Mouse (Mus musculus) spleen, postnatal 36 days (tissue): Measurements from ENCODE around the gene Rai14.
A peak's percentile ranks its signal among the peaks of the same experiment; 100 is the strongest.

Experiments used
- DNase-seq, 2 experiments: peaks; one replicate each; pipeline ENCODE4 v3.0.0; 2022; ENCODE audit warnings: low spot score in 2 of 2, mixed read lengths in 1 of 2

Gene Rai14

DNA sequence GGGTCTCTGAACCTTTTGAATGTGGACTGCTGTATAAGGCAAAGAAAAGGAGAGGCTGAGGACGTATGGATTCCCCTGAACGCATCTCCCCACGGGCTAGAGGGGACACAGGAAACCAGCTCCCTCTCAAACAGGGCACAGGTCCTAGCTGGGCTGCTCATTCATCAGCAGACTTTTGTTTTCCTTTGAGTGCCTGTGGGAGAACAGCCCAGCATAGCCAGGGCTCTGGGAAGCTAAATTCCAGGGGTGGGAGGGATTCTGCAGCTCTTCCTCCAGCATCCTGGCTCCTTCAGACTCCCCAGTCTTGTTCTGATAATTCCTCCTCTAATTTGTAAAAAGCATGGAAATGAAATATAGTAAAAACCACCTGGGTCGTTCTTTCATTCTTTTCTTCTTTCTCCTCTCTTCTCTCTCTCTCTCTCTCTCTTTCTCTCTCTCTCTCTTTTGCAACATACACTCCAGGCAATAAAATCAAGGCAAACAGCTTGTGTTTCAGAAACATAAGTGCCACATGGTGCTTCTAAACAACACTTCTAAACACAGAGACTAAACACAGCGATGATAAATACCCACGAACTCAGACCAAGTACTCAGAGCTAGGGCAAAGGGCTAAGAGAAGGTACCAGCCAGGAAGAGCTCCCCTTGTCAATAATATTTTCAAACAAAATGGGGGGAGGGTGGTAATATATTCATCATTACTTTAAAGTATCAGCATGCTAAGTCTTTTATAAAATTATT lies 65.9 kb downstream of the Rai14 start:
- DNase-seq, result no peak

DNA sequence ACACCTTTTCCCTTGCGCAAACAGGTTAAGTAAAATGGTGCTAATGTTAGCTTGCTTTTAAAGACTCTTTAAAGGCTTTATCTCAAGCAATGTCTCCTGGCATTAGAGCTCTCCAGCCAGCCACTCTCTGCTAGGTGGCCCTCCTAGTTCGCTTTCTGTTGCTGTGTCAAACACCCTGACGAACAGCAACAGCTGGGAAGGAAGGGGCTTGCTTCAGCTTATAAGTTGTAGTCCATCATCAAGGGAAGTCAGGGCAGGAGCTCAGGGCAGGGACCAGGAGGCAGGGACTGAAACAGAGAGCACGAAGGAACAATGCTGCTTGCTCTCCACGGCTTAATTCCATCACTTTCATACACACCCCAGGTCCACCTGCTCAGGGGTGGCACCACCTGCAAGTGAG lies 68.1 kb downstream of the Rai14 start:
- DNase-seq, result no peak

DNA sequence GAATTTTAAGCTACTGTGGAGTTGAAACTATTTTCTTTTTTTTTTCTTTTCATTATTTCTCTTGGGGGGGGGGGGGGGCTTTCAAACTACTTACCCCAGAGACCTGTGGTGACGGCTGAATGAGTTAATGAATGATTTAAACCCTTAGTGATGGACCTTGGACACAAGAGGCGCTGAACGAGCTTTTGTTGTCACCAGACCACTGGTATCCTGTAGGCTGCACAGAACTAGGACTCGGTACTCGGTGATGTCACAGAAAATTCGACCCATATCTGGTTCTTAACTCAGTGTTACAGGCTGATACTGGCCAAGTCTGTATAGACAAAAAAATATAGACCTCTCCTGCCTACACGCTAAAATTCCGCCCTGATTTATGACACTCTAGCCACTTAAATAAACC lies 69.3 kb downstream of the Rai14 start:
- DNase-seq, result no peak

DNA sequence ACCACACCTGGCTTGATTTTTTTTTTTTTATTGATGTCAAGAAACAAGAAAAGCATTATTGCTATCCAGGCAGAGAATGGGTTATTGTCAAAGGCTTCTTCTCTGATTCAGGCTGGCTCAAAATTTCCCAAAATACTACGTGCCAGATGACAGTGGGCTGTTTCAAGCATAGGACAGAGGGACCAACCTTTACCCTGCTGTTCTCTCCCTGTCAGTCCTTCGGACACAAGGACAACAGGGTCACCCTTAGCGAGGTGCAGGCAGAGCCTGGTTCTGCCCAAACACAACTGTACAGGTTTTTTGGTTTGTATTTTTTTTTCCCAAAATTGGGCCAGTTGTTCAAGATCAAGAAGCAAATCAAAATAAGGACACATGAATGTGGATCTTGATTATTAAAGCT lies 70.6 kb downstream of the Rai14 start:
- no peak for DNase-seq

DNA sequence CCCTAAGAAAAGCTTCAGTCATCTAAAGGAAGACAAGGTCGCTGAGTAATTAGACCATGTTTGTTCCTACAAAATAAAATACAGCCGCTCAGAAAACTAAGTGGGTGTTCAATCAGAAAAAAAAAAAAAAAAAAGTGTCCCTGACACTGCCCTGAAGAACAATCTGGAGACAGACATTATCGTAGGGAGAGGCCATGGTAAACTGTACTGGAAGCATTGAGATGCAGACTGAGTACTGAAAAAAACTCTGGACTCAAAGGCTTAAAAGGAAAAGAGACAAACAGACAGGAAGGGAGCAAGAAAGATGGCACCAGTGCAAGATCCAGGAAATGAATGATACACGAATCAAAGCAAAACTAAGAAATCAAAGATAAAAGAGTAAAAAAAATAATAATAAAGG lies 71.2 kb downstream of the Rai14 start:
- no peak for DNase-seq

DNA sequence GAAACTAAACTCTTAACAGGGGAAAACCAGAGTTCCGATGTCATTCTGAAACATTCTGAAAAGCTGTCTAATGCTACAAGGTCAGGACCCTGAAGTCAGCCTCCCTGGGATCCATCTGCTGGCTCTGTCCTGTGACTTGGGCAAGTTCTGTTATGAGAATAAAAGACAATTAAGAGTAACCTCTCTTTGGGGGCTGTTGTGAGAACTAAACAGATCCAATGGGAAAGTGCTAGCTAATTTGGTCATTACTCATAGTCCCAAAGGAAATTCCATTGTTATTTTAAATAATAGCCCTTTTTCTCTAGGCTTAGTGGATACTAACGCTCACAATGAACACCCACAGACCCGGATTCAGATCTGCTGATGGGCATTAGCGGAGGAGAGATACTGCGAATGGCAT lies 72.0 kb downstream of the Rai14 start:
- DNase-seq, result no peak

DNA sequence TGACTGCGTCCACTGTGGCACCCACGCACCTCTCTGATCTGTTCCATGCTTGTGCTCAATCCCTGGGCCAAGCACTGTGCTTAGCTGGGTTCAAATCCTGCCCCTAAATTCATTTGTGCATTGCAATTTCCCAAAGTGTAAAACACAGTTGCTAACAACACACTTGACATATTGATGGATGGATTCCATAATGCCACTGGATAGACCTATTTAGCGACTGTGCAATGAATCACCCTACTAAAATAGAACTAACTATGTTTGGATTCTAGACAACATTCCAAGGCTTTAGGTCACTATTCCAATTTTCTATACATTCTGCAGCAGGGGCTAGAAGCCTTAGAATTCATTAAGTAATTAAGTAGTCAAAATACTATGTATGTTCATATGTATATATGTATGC lies 73.7 kb downstream of the Rai14 start:
- no peak for DNase-seq

DNA sequence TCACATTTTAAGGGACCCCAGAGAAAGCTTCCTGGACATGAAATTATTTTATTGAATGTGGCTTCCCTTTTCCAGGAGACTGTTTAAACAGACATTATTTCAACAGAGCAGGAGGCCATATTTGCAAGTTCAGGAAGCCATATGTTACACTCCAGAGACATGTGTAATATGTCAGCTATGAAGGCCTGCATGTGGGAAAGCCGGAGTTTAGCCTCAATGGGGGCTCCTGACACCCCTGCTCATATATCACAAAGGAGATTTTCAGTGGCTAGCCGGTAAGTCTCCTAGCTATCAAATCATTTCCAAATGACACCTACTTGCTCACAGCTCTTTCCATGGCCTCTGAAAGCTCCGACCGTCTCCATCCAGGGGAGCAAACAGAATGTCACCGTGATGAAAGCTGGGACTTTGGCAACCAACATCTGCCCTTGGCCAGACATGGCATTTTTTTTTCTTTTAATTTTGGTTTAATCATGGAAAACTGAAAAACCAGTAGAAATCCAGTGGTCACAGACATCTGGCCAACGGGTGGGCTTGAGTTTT lies 77.1 kb downstream of the Rai14 start:
- no peak for DNase-seq

DNA sequence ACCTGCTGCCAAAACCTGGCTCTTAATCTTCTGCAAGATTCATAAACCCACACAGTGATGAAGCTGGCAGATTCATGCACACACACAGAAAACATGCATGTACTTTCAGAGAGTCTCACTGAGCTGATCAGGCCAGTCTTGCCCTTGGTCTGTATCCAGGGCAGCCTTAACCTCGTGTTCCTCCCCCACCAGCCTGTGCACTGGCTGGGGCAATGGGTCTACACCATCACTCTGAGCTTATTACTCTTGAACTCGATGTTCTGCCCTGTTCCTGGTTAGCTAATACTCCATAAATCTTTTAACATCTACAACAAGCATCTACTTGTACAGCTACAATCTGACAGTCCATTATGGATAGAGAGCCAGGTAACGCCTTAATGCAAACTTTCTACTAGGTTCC lies 77.6 kb downstream of the Rai14 start:
- DNase-seq, result no peak

DNA sequence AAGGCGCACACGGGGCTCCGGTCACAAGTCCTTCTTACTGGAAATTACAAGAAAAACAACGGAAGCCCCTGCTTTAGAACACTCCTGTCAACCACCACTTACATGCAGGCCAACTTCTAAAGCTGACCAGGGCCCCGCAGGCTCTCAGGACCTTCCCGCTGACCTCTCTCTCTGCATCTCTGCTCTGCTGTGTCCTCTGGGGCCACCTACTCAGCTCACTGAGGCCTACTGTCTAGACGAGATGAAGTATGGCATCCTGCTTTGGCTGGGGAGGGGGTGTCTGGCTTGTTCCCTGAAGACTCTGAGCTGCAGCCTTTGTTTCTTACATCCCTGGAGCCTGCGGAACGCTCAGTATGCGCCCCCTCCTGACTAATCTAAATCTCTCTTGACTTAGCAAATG lies 79.3 kb downstream of the Rai14 start:
- no peak for DNase-seq

DNA sequence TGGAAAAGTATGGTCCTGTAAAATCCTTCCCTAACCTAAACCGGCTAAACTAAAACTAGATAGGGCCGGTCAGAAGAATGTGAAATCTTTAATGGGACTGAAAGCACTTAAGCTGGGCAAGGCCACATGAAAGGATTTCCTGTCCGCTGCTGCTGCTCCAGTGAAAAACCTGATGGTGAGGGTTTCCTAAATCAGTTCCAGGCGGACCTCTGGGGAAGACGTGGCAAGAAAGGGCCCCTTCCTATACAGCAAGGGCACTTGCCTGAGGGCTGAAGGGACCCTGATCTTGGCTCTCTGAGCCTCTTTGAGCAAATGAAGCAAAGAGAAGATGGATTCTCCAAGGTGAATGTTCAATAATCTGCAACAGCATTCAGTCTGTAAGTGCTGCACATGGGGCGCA lies 80.2 kb downstream of the Rai14 start:
- DNase-seq, result no peak

DNA sequence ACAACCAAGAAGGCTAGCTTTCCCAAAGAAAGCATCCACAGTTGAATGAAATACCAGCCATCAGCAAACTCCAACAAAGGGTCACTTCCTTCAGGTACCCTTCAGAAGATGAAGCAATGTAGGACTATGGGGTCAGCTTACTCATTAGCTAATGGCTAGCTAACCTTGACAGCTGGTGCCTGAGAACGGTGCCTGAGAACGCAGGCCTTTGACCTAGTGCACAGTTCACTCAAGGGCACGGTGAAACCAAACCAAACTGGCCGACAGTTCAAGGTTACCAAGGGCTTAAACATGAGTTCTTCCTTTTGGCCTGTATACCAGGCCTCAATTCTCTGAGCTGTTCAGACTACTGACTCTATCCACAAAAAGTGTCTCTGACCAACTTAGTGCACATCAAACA lies 81.0 kb downstream of the Rai14 start:
- no peak for DNase-seq

DNA sequence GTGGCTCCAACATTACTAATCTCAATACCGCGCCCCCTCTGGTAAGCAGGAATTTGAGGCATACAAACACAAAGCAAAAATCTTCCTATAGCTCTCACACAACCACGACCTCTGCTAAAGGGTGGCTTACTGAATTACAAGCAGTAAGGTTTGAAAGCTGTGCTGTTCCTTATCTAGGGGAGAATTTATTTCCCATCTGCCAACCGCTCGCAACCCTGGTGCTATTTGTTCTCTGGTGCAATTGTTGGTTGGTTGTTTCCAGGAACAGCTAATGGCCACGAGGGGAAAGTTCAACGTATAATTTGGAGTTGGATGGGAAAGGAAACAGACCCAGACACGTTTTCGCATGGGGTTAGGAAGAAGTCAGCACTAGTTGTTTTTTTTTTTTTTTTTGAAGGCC lies 81.8 kb downstream of the Rai14 start:
- no peak for DNase-seq

DNA sequence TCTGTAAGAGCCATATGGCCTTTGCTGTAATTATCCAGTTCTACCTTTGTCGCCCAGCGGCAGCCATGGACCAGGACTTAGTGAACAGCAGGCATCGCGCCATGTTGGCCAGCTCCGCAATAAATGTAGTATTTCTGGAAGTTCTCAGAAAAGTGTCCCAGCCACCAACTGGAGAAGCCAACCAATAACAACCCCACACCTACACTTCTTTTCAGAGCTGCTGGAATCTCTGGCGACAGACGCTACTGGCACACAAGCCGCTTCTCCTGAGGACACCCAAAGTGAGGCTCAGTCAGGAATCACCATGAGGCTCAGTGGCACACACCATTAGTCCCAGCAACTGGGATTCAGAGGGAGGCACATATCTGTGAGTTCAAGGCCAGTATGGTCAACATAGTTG lies 82.4 kb downstream of the Rai14 start:
- DNase-seq, result no peak

DNA sequence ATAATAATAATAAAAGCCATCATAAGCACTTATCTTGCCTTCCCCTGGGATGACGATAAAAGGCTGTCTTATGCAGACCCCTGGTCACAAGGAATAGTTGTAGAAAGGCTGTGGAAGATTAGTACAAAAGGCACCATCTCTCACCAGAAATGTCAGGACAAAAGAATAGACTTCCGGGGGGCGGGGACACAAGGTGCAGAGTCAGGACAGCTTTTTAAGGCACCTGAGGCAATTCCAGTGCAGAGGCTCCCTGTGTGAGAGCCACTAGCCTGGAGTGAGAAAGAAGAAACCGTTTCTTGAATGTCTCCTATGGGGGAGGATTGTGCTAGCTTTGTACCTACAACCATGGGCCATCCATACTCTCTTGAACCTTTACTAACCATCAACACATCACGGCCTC lies 82.9 kb downstream of the Rai14 start:
- DNase-seq, result no peak

DNA sequence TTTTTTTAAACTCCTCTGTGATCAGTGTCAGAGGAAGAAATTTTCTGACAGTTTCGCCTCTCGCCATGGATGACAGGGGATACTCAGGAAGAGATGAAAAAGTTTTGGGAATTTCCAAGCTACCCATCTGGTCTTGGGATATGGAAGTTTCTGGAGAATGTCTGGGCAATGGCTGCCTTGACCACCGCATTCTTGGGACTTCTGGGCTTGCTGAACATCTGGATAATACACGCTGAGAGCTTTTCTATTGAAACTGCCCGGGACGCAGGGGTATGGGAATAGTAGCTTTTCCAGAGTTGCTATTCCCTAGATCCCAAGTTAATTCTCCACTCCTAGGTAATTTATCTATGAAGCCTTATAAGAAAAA lies 85.5 kb downstream of the Rai14 start:
- no peak for DNase-seq

DNA sequence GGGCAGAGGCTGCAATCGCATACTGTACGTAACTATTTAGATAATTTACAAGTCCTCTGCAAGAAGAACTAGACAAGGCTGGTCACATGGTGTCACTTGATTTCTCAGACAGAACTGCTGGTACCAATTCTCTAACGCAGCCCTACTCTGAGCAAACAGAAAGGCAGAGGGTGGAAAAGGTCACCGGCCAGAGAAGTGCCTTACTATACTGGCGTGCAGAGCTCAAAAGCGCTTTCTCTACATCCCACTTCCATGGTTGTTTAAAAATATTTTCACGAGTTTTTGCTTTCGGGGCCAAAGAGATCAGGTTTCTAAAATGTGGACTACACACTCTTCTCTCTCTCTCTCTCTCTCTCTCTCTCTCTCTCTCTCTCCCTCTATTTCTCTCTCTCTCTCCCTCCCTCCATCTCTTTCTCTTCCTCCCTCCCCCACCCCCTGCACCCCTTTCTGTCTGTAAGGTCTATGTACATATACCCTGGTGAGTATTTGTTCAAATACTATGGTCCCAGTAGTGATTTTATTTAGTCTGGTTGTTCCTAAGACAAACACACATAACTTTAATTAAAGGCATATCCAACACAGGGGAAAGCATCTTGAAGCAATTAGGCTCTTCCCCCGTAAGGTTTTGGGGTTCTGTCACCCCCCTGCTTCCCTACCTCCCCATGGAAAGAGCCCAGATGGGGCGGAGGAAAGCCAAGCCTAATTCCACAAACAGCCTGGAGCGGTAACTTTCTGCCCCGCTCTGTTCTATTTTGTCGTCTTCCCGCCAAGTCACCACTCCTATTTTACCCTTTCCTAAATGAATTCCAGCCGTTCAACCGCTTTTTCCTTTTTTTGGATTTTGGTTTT lies 86.1 kb downstream of the Rai14 start:
- no peak for DNase-seq

DNA sequence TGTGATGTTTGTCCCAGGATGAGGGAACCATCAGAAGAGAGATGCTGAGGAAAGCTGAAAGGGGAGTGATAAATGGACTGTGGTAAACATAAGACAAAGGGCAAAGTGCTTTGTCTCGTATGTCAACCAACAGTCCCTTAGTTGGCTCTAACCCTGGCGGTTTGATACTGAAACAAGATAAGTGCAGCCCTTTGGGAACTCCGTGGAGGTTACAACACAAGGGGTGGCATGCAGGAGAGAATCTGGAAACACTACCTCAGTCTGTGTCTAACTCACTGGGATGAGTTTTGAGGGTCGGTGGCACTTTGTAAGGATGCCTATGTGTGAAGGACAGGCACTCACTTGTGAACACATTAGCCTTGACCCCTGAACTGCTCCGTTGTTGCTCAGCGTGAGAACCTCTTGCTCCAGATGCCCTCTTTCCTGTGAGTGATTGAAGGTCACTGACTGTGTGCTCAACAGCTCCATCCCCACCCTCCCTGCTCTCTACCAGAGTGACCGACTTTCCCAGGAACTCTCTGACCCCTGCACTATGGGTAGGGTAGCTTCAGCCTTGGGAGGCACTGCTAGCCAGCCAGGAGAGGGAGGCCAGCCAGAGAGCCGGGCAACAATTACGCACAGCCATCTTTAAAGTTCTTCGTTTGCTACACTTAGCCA lies 90.7 kb downstream of the Rai14 start:
- DNase-seq, result peak; percentile 4 to 12

DNA sequence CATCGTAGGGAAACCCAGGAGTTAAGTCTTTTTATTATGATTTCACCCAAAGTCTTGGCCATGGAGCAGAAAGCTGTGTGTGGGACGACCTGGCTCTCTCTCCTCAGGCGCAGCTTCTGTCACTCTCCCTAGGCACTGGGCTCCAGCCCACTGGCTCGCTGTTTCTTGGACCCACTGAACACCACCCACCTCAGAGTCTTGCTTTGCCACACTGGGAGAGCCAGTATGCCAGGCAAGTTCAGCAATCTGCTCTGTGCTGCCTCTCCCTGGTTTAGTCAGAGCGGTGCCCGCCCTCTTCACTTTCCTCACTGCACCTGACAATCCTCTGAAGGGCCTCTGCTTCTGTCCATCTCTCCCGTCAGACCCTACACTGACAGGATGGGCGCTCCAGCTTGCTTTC lies 93.2 kb downstream of the Rai14 start:
- no peak for DNase-seq

DNA sequence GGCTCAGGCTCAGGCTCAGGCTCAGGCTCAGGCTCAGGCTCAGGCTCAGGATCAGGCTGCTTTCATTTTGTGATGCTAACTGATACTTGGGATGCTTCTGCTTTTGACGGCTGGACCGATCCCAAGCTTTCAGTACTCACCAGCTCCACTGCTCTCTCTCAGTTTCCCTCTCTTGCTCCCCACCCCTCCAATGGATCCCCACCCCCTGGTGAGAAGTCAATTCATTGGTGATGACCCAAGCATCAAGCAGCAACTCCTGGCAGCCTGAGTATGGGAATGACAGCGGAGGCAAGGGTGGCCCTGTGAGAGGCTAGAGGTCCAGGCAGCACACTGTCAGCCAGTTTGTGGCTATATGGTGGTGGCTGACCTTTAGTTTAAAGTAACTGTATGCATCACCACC lies 94.7 kb downstream of the Rai14 start:
- no peak for DNase-seq

DNA sequence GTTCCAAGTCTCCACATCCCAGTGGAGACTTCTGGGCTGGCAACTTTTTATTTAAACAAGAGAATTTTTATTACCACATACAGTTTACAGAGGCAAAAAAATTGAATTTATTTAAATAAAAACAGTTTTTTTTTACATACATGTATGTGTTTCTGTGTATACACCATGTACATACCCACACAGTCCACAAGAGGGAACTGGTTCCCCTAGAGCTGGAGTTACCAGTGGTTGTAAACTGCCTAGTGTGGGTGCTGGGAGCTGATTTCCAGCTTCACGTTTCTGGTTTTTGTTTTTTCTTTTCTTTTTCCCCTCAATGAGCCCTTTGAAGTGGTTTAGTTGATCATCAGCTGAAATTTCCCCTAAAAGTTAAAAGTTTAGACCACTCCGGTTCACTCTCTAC lies 96.1 kb downstream of the Rai14 start:
- DNase-seq, result no peak

DNA sequence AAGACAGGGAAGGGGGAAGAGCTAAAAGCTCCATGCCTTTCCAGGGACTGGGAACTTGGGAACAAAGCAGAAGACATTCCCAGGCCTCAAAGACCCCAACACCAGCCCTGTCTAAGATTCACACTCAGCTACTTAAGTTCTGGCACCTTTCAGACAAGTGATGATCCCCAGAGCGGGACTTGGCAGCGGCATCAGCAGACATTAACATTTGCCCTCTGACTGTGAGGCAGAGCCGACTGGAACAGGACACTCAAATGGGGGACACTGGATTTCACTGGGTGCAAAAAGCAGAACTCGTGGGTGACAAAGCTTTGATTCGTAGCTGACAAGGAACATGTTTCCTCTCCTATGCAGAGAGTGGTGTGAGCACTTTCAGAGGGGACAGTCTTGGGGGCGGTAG lies 98.4 kb downstream of the Rai14 start:
- no peak for DNase-seq

DNA sequence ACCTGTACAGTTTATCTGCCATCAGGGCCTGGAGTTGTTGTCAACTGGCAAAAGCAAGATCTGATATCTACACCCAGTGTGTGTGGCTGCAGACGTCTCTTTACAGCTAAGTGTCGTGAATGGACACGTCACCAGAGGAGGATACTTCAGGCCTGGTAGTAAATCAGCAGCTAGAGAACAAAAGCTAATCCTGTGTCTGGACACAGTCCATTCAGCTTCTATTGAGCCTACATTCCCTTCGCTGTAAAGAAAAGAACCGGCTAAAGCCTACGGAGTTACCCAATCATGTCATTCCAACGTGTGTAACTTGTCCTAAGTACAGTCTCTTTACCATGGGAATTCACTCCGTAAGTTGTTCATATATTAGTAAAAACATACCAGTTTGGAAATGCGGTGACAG lies 103.4 kb downstream of the Rai14 start:
- DNase-seq, result no peak
